Mouse (Mus musculus): ENCODE data around the gene Abce1.
"Not testable (repeated sequence)": the region's sequence is repeated elsewhere in the genome, so short reads cannot be mapped to it uniquely, and the experiment has no call there.

Abce1 gene

GRCm38 (mm10) chr8:79711064-79711961 is at the start of gene Abce1, which contains the start of gene Anapc10:
Gene Abce1 (minus strand): TSS chr8:79711740.
Gene Anapc10 (plus strand): TSS chr8:79711820.
- DNase-seq = peak; percentile 98

GRCm38 (mm10) chr8:79750305-79750704 is 38.8 kb upstream of the Abce1 start:
- DNase-seq = no peak

- DNase-seq = no peak
Observed at GRCm38 (mm10) chr8:79748591-79748990, 37.1 kb upstream of the Abce1 start.

- no peak for DNase-seq
Observed at GRCm38 (mm10) chr8:79748171-79748570, 36.6 kb upstream of the Abce1 start.

- peak; percentile 9 for DNase-seq
Observed at GRCm38 (mm10) chr8:79734304-79734703, 22.8 kb upstream of the Abce1 start.

- no peak for DNase-seq
Observed at GRCm38 (mm10) chr8:79727900-79728299, 16.4 kb upstream of the Abce1 start.

- peak; percentile 21 for DNase-seq
Observed at GRCm38 (mm10) chr8:79724589-79724988, 13.0 kb upstream of the Abce1 start.

- no peak for DNase-seq
Observed at GRCm38 (mm10) chr8:79723308-79723707, 11.8 kb upstream of the Abce1 start.

- DNase-seq = no peak
Observed at GRCm38 (mm10) chr8:79721537-79721936, 10.0 kb upstream of the Abce1 start.

- no peak for DNase-seq
Observed at GRCm38 (mm10) chr8:79712676-79713075, 1.1 kb upstream of the Abce1 start.

- DNase-seq = no peak
Observed at GRCm38 (mm10) chr8:79706687-79707086, 4.9 kb downstream of the Abce1 start.

- DNase-seq = no peak
Observed at GRCm38 (mm10) chr8:79692531-79692930, 19.0 kb downstream of the Abce1 start.

- not testable (repeated sequence) for DNase-seq
Observed at GRCm38 (mm10) chr8:79685927-79686326, 25.6 kb downstream of the Abce1 start.

- no peak for DNase-seq
Observed at GRCm38 (mm10) chr8:79680965-79681364, 30.6 kb downstream of the Abce1 start.

GRCm38 (mm10) chr8:79680555-79680954 is 31.0 kb downstream of the Abce1 start:
- DNase-seq = peak; percentile 6

- DNase-seq = not testable (repeated sequence)
Observed at GRCm38 (mm10) chr8:79680083-79680482, 31.5 kb downstream of the Abce1 start.

- no peak for DNase-seq
Observed at GRCm38 (mm10) chr8:79679005-79679404, 32.5 kb downstream of the Abce1 start.

- DNase-seq = no peak
Observed at GRCm38 (mm10) chr8:79676461-79676860, 35.1 kb downstream of the Abce1 start.

GRCm38 (mm10) chr8:79658715-79659114 is 52.8 kb downstream of the Abce1 start:
- not testable (repeated sequence) for DNase-seq

- no peak for DNase-seq
Observed at GRCm38 (mm10) chr8:79653736-79654135, 57.8 kb downstream of the Abce1 start.

- DNase-seq = peak; percentile 47
Observed at GRCm38 (mm10) chr8:79650158-79650814, 61.3 kb downstream of the Abce1 start.

- DNase-seq = no peak
Observed at GRCm38 (mm10) chr8:79649569-79649968, 62.0 kb downstream of the Abce1 start.

GRCm38 (mm10) chr8:79641119-79641518 is 70.4 kb downstream of the Abce1 start:
- no peak for DNase-seq

All from thymus, postnatal 25 days (tissue).